Mouse (Mus musculus): ENCODE data around the gene Snrpd3. TPM values are rescaled to one million over a fixed set of nuclear protein-coding genes. Genes with fewer than 3 reads are reported as not detected.

Snrpd3 gene
- polyA plus RNA-seq, 1 experiment from 2014 or later, result 63.3 TPM

DNA sequence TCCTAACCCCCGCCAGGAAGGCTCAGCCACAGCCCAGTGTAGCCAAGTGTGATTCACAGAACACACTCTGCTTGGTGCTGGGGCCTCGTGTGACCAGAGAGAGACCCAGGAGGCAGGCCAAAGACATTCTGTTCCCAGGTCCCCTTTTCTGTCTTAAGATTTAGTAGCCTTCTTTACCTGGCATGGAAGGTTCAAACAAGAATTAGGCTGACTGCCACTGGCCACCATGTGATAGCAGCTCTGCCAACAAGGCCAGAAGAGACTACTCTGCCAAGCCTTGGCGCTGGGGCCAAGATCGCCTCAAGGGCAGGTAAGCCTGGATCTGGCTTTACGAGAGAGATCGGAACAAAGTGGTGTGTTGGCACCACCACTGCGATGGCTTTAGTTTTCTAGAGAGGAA lies 6.9 kb upstream of the Snrpd3 start:
- H3K27ac ChIP-seq (ENCODE audit: low read depth, low read length), result no peak overlapping the region; the same call in 1 of the 2 replicates
- no peak overlapping the region for H3K4me3 ChIP-seq (ENCODE audit: low read depth, low read length)
- no peak overlapping the region for H3K9ac ChIP-seq (ENCODE audit: low read depth, low read length)
- no peaks in the 10 kb centered on the region for H3K27me3 ChIP-seq (replicated peaks; ENCODE audit: control insufficient read depth, insufficient read depth, low read length)
- no peak for ATAC-seq
- H3K36me3 ChIP-seq (ENCODE audit: control insufficient read depth, insufficient read depth), result peaks cover 60% of the 10 kb centered on the region
- H3K4me2 ChIP-seq (replicated peaks; ENCODE audit: low read depth), result no peak overlapping the region
- 94% methylated on average over 7 of the region's 7 CpGs for WGBS
- no peaks in the 10 kb centered on the region for H3K9me3 ChIP-seq (ENCODE audit: control insufficient read depth)
- TF ChIP-seq CTCF (IDR thresholded peaks at IDR 0.05; ENCODE audit: low read depth), result no peak
- H3K4me1 ChIP-seq (replicated peaks; ENCODE audit: control insufficient read depth, insufficient read depth, low read length), result peaks cover 5% of the 10 kb centered on the region; the same call in 1 of the 2 replicates

- peak overlapping the region; percentile 50; the same call in 1 of the 2 replicates for H3K27ac ChIP-seq (ENCODE audit: low read depth, low read length)
- H3K27me3 ChIP-seq (replicated peaks; ENCODE audit: control insufficient read depth, insufficient read depth, low read length), result no peaks in the 10 kb centered on the region
- no peak overlapping the region for H3K9ac ChIP-seq (ENCODE audit: low read depth, low read length)
- H3K9me3 ChIP-seq (ENCODE audit: control insufficient read depth), result no peaks in the 10 kb centered on the region
- H3K4me3 ChIP-seq (ENCODE audit: low read depth, low read length), result no peak overlapping the region
- H3K36me3 ChIP-seq (ENCODE audit: control insufficient read depth, insufficient read depth), result peaks cover 59% of the 10 kb centered on the region
- no peak for ATAC-seq
- H3K4me2 ChIP-seq (replicated peaks; ENCODE audit: low read depth), result no peak overlapping the region
- 69% methylated on average over 9 of the region's 9 CpGs for WGBS
- H3K4me1 ChIP-seq (replicated peaks; ENCODE audit: control insufficient read depth, insufficient read depth, low read length), result peaks cover 5% of the 10 kb centered on the region; the same call in 1 of the 2 replicates
- no peak for TF ChIP-seq CTCF (IDR thresholded peaks at IDR 0.05; ENCODE audit: low read depth)
Observed at GRCm38 (mm10) chr10:75511060-75511459, 6.3 kb upstream of the Snrpd3 start.

DNA sequence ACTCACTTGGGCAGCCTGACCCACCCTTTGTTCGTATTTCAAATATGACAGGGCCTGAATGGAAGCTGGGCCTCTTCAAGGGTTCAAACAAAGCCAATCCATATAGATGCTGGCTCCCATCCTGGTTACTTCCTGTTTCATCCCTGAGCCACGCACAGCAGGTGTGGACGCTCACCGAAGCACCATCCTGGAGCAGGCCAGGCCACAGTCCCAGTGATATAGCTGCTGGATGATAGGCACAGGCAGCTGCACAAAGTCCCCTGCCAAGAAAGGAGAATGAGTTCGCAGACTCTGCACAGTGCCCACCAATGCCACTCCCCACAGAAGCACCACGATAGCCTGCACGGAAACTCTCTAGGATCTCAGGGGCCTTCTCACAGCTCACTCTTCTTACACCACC lies 5.5 kb upstream of the Snrpd3 start:
- Histone ChIP-seq H3K36me3 (ENCODE audit: control insufficient read depth, insufficient read depth) (peaks cover 51% of the 10 kb centered on the region), H3K9me3 (ENCODE audit: control insufficient read depth) (no peaks in the 10 kb centered on the region), H3K9ac (ENCODE audit: low read depth, low read length) (peak overlapping the region; percentile 17; the same call in 1 of the 2 replicates), H3K27ac (ENCODE audit: low read depth, low read length) (peak overlapping the region; percentile 87), H3K4me3 (ENCODE audit: low read depth, low read length) (no peak overlapping the region), H3K27me3 (replicated peaks; ENCODE audit: control insufficient read depth, insufficient read depth, low read length) (no peaks in the 10 kb centered on the region), H3K4me2 (replicated peaks; ENCODE audit: low read depth) (0 out of 2 replicates have a peak overlapping the region, but pooled peaks have one; percentile 1), H3K4me1 (replicated peaks; ENCODE audit: control insufficient read depth, insufficient read depth, low read length) (peaks cover 5% of the 10 kb centered on the region; the same call in 1 of the 2 replicates)
- WGBS, result 71% methylated on average over 7 of the region's 7 CpGs
- TF ChIP-seq CTCF (IDR thresholded peaks at IDR 0.05; ENCODE audit: low read depth), result no peak
- ATAC-seq, result no peak

DNA sequence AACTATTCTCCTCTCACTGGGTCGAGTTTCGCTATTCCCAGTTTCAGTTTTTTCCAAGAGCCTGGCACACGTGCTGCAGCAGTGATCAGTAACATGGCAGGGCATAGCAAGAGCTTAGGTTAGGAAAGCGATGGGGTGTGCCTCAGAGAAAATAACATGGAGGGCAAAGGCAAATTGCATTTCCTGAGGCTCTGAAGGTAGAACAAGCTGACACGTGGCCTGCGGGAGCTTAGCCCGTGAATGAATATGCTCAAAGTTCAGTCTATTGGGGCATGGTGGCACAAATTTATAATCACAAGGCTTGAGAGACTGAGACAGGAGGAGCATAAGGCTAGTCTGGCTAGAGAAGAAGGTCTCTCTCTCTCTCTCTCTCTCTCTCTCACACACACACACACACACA lies 4.6 kb upstream of the Snrpd3 start:
- no peak for TF ChIP-seq CTCF (IDR thresholded peaks at IDR 0.05; ENCODE audit: low read depth)

GRCm38 (mm10) chr10:75513306-75514067 lies 3.9 kb upstream of the Snrpd3 start:
- Histone ChIP-seq H3K4me2 (replicated peaks; ENCODE audit: low read depth) (peak overlapping the region; percentile 82), H3K27ac (ENCODE audit: low read depth, low read length) (peak overlapping the region; percentile 87), H3K4me3 (ENCODE audit: low read depth, low read length) (0 out of 2 replicates have a peak overlapping the region, but pooled peaks have one; percentile 0), H3K4me1 (replicated peaks; ENCODE audit: control insufficient read depth, insufficient read depth, low read length) (peaks cover 7% of the 10 kb centered on the region; the same call in 1 of the 2 replicates), H3K27me3 (replicated peaks; ENCODE audit: control insufficient read depth, insufficient read depth, low read length) (no peaks in the 10 kb centered on the region), H3K9ac (ENCODE audit: low read depth, low read length) (peak overlapping the region; percentile 26; the same call in 1 of the 2 replicates), H3K9me3 (ENCODE audit: control insufficient read depth) (no peaks in the 10 kb centered on the region), H3K36me3 (ENCODE audit: control insufficient read depth, insufficient read depth) (peaks cover 35% of the 10 kb centered on the region)
- no peak; the same call in 1 of the 2 replicates for ATAC-seq
- no peak for TF ChIP-seq CTCF (IDR thresholded peaks at IDR 0.05; ENCODE audit: low read depth)
- 70% methylated on average over 8 of the region's 8 CpGs for WGBS

More for the DNA sequence above, 4.6 kb upstream of the Snrpd3 start:
- Histone ChIP-seq H3K4me3 (ENCODE audit: low read depth, low read length) (no peak overlapping the region), H3K27me3 (replicated peaks; ENCODE audit: control insufficient read depth, insufficient read depth, low read length) (no peaks in the 10 kb centered on the region), H3K9ac (ENCODE audit: low read depth, low read length) (no peak overlapping the region), H3K4me1 (replicated peaks; ENCODE audit: control insufficient read depth, insufficient read depth, low read length) (peaks cover 5% of the 10 kb centered on the region; the same call in 1 of the 2 replicates), H3K36me3 (ENCODE audit: control insufficient read depth, insufficient read depth) (peaks cover 42% of the 10 kb centered on the region), H3K4me2 (replicated peaks; ENCODE audit: low read depth) (peak overlapping the region; percentile 82), H3K9me3 (ENCODE audit: control insufficient read depth) (no peaks in the 10 kb centered on the region), H3K27ac (ENCODE audit: low read depth, low read length) (peak overlapping the region; percentile 87)
- ATAC-seq, result peak; percentile 34
- WGBS, result 42% methylated on average over 7 of the region's 7 CpGs

- Histone ChIP-seq H3K27ac (ENCODE audit: low read depth, low read length) (peak overlapping the region; percentile 87), H3K9ac (ENCODE audit: low read depth, low read length) (no peak overlapping the region), H3K4me3 (ENCODE audit: low read depth, low read length) (0 out of 2 replicates have a peak overlapping the region, but pooled peaks have one; percentile 0), H3K4me2 (replicated peaks; ENCODE audit: low read depth) (peak overlapping the region; percentile 82), H3K27me3 (replicated peaks; ENCODE audit: control insufficient read depth, insufficient read depth, low read length) (no peaks in the 10 kb centered on the region), H3K9me3 (ENCODE audit: control insufficient read depth) (no peaks in the 10 kb centered on the region), H3K4me1 (replicated peaks; ENCODE audit: control insufficient read depth, insufficient read depth, low read length) (peaks cover 11% of the 10 kb centered on the region; the same call in 1 of the 2 replicates), H3K36me3 (ENCODE audit: control insufficient read depth, insufficient read depth) (peaks cover 26% of the 10 kb centered on the region)
- ATAC-seq, result no peak
- 49% methylated on average over 7 of the region's 7 CpGs for WGBS
- TF ChIP-seq CTCF (IDR thresholded peaks at IDR 0.05; ENCODE audit: low read depth), result no peak
Observed at GRCm38 (mm10) chr10:75514361-75514760, 3.0 kb upstream of the Snrpd3 start.

All from intestine, postnatal 0 days (tissue).